Comparison of ENCODE assay signal across 13 mouse cellular contexts in genomic region chr2:93456140-93456539, GRCm38 (mm10). TPM values are rescaled to one million over a fixed set of nuclear protein-coding genes. Genes with fewer than 3 reads are reported as not detected.
A peak's percentile ranks its signal among the peaks of the same experiment; 100 is the strongest.
DNase-seq lines count a peak whose midpoint lies in the region; ATAC-seq and TF ChIP-seq lines count a peak whose summit lies in the region.
"Had no signal": no experiment of that assay in that cellular context is flagged by ENCODE, and none has a peak within 500 bp of the region (broad histone marks: within the 10 kb centered on the region; RNA-seq: fewer than 3 reads in every experiment).

No protein-coding gene starts in this region.

- peak; percentile 61; the same call in 1 of the 2 replicates for TF ChIP-seq EP300 in liver, postnatal 0 days (IDR thresholded peaks at IDR 0.05; ENCODE audit: low read depth)

- H3K9ac ChIP-seq in liver, postnatal 0 days (replicated peaks) = peak overlapping the region; percentile 35
- H3K9ac ChIP-seq in stomach, embryonic 15.5 days = no peak overlapping the region

- peak overlapping the region; percentile 13; the same call in 1 of the 2 replicates for H3K4me3 ChIP-seq in liver, postnatal 0 days (ENCODE audit: low read depth, low read length)
- no peak overlapping the region for H3K4me3 ChIP-seq in stomach, embryonic 15.5 days (replicated peaks)
- H3K4me3 ChIP-seq: left cerebral cortex, adult 2 months; megakaryocyte, embryonic 14.5 days had no signal

- peak overlapping the region; percentile 84 for H3K4me2 ChIP-seq in liver, postnatal 0 days (ENCODE audit: low read depth, low read length)
- H3K4me2 ChIP-seq in stomach, embryonic 15.5 days = no peak overlapping the region

- TF ChIP-seq CTCF in liver, postnatal 0 days (IDR thresholded peaks at IDR 0.05; ENCODE audit: low read depth) = no peak

- peaks cover 8% of the 10 kb centered on the region; the same call in 1 of the 2 replicates for H3K36me3 ChIP-seq in liver, postnatal 0 days (replicated peaks; ENCODE audit: insufficient read depth, low read length)
- H3K36me3 ChIP-seq in stomach, embryonic 15.5 days = no peaks in the 10 kb centered on the region

- no peaks in the 10 kb centered on the region for H3K9me3 ChIP-seq in liver, postnatal 0 days (ENCODE audit: low read length)
- no peaks in the 10 kb centered on the region for H3K9me3 ChIP-seq in stomach, embryonic 15.5 days
- H3K9me3 ChIP-seq: megakaryocyte, embryonic 14.5 days had no signal

- WGBS in liver, postnatal 0 days (ENCODE audit: insufficient replicate concordance) = 36% methylated on average over 3 of the region's 3 CpGs
- 63% methylated on average over 3 of the region's 3 CpGs for WGBS in stomach, embryonic 15.5 days

- peak; percentile 49 for ATAC-seq in erythroblast, adult 5-6 weeks (replicated peaks; ENCODE audit: low FRiP score, poor library complexity, severe bottlenecking)
- peak; percentile 48 for ATAC-seq in liver, postnatal 0 days
- no peak for ATAC-seq in stomach, embryonic 15.5 days (ENCODE audit: insufficient read depth, low FRiP score, low read depth)
- ATAC-seq: activated CD4-positive, CD25-positive, alpha-beta regulatory T cell, adult 4 months had no signal

- peaks cover 91% of the 10 kb centered on the region for H3K4me1 ChIP-seq in liver, postnatal 0 days (ENCODE audit: insufficient read depth)
- H3K4me1 ChIP-seq in stomach, embryonic 15.5 days = peaks cover 58% of the 10 kb centered on the region

- peak overlapping the region; percentile 80 for H3K27ac ChIP-seq in liver, postnatal 0 days (ENCODE audit: low read depth)
- H3K27ac ChIP-seq in stomach, embryonic 15.5 days = 0 out of 2 replicates have a peak overlapping the region, but pooled peaks have one; percentile 6
- H3K27ac ChIP-seq: left cerebral cortex, adult 2 months had no signal

- no peaks in the 10 kb centered on the region for H3K27me3 ChIP-seq in liver, postnatal 0 days (ENCODE audit: insufficient read depth, low read length)
- H3K27me3 ChIP-seq in stomach, embryonic 15.5 days (replicated peaks) = no peaks in the 10 kb centered on the region

- peak; percentile 62 for DNase-seq in spleen, adult 12 weeks (ENCODE audit: low spot score)
- no peak for DNase-seq in spleen, adult 18-20 months
- DNase-seq in liver, postnatal 0 days = peak; percentile 59
- no peak for DNase-seq in thymus, postnatal 25 days
- no peak for DNase-seq in frontal cortex, postnatal 36 days (ENCODE audit: low spot score in 2 of 2)
- no peak for DNase-seq in cerebellum, postnatal 10 days
- DNase-seq: cerebellum, postnatal 14 days; gastrocnemius, postnatal 10 days had no signal

RNA-seq across cellular contexts. Expression of gene Cd82, which starts 6.8 kb away (rescaled TPM):
- 99.9 and 150 TPM in 2 replicates for total RNA-seq in erythroblast, adult 5-6 weeks (2015; ENCODE audit: low replicate concordance)
- 145 and 158 TPM in 2 replicates for total RNA-seq in erythroblast, adult 5-6 weeks (2017; ENCODE audit: low replicate concordance)
- polyA plus RNA-seq in liver, postnatal 0 days (2015; fragmentation: Nextera tagmentation; extraction: Ambion mirVana) = 81.0 and 87.7 TPM in 2 replicates
- polyA plus RNA-seq in stomach, embryonic 15.5 days (2015; fragmentation: Nextera tagmentation; extraction: Ambion mirVana) = 87.7 and 95.0 TPM in 2 replicates

Comparison
In these comparisons a context has a peak if more than half of its experiments do, and no peak if none do; other contexts are left out.
1. DNase-seq: peak in spleen, adult 12 weeks (single experiment) and liver, postnatal 0 days (single experiment); none in spleen, adult 18-20 months (0 of 2), thymus, postnatal 25 days (single experiment), frontal cortex, postnatal 36 days (0 of 2) and cerebellum, postnatal 10 days (0 of 2).